In the genomic region with DNA sequence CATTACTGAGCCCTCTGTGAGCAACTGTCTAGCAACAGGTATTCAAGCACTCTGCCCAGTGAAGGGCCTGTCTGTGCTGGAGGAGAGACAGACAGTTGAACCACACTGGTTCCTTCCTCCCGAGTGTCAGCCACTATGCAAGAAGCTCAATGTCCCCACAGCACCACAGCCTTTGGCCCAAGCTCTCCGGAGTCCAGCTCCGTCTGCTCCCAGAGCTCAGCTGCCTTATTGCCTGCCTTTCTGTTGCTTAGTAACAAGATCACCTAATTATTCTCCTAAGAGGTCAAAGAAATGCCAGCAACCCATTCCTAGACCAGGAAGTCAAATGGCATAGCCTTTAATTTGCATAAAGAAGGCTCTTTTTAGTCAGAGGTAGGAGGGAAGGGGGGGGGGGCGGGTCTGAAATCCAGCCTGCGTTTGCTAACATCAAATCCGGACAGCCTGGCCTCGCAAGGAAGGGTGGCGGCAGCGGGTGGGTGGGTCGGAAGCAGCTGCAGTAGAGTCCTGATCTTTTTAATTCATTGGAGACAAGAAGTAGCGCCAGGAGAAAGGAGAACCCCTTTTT, we compare ENCODE assay signal across 8 mouse cellular contexts.
DNase-seq lines count a peak whose midpoint lies in the region; ATAC-seq and TF ChIP-seq lines count a peak whose summit lies in the region.

No protein-coding gene starts in this region.

- peak overlapping the region; percentile 63 for H3K27ac ChIP-seq in hindbrain, embryonic 15.5 days (replicated peaks)
- no peak overlapping the region for H3K27ac ChIP-seq in liver, postnatal 0 days (ENCODE audit: low read depth)

- H3K36me3 ChIP-seq in E14TG2a.4 (ENCODE audit: insufficient read depth, low read length), result no peaks in the 10 kb centered on the region
- no peaks in the 10 kb centered on the region for H3K36me3 ChIP-seq in hindbrain, embryonic 15.5 days
- no peaks in the 10 kb centered on the region for H3K36me3 ChIP-seq in liver, postnatal 0 days (replicated peaks; ENCODE audit: insufficient read depth, low read length)

- no peak overlapping the region for H3K9ac ChIP-seq in hindbrain, embryonic 15.5 days
- no peak overlapping the region for H3K9ac ChIP-seq in liver, postnatal 0 days (replicated peaks)

- ATAC-seq in hindbrain, embryonic 15.5 days (ENCODE audit: low FRiP score, low read depth), result peak; percentile 49; the same call in 1 of the 2 replicates
- ATAC-seq in liver, postnatal 0 days, result no peak

- DNase-seq in brain, adult 2 months (ENCODE audit: low read depth, low spot score), result peak; percentile 31
- no peak for DNase-seq in liver, postnatal 0 days
- no peak for DNase-seq in gastrocnemius, adult 8-10 months (ENCODE audit: low spot score in 2 of 2)
- DNase-seq in left cerebral cortex, adult 9 months (ENCODE audit: low spot score in 2 of 2), result no peak
- DNase-seq in urinary bladder, postnatal 4 days (ENCODE audit: low spot score in 2 of 2), result no peak
- no peak for DNase-seq in layer of hippocampus, adult 11-12 months (ENCODE audit: low spot score)

- TF ChIP-seq EP300 in liver, postnatal 0 days (IDR thresholded peaks at IDR 0.05; ENCODE audit: low read depth), result no peak

- peaks cover 25% of the 10 kb centered on the region for H3K4me1 ChIP-seq in E14TG2a.4 (replicated peaks; ENCODE audit: low read depth, low read length)
- H3K4me1 ChIP-seq in hindbrain, embryonic 15.5 days (replicated peaks), result peaks cover 22% of the 10 kb centered on the region
- no peaks in the 10 kb centered on the region for H3K4me1 ChIP-seq in liver, postnatal 0 days (ENCODE audit: insufficient read depth)

- peak overlapping the region; percentile 29 for H3K4me3 ChIP-seq in E14TG2a.4 (replicated peaks; ENCODE audit: low read length)
- no peak overlapping the region for H3K4me3 ChIP-seq in hindbrain, embryonic 15.5 days
- no peak overlapping the region for H3K4me3 ChIP-seq in liver, postnatal 0 days (ENCODE audit: low read depth, low read length)

- WGBS in hindbrain, embryonic 15.5 days, result 4% methylated on average over 11 of the region's 11 CpGs
- WGBS in liver, postnatal 0 days (ENCODE audit: insufficient replicate concordance), result 10% methylated on average over 11 of the region's 11 CpGs

- no peaks in the 10 kb centered on the region; the same call in 1 of the 2 replicates for H3K27me3 ChIP-seq in E14TG2a.4 (ENCODE audit: insufficient read depth, low read length)
- no peaks in the 10 kb centered on the region for H3K27me3 ChIP-seq in hindbrain, embryonic 15.5 days
- no peaks in the 10 kb centered on the region for H3K27me3 ChIP-seq in liver, postnatal 0 days (ENCODE audit: insufficient read depth, low read length)

- H3K9me3 ChIP-seq in E14TG2a.4 (ENCODE audit: low read length), result no peaks in the 10 kb centered on the region
- no peaks in the 10 kb centered on the region for H3K9me3 ChIP-seq in hindbrain, embryonic 15.5 days
- H3K9me3 ChIP-seq in liver, postnatal 0 days (ENCODE audit: low read length), result no peaks in the 10 kb centered on the region

- H3K4me2 ChIP-seq in hindbrain, embryonic 15.5 days, result peak overlapping the region; percentile 39
- 0 out of 2 replicates have a peak overlapping the region, but pooled peaks have one; percentile 9 for H3K4me2 ChIP-seq in liver, postnatal 0 days (ENCODE audit: low read depth, low read length)

- no peak for TF ChIP-seq CTCF in E14TG2a.4 (conservative IDR thresholded peaks at IDR 0.05; ENCODE audit: low read length)
- no peak for TF ChIP-seq CTCF in liver, postnatal 0 days (IDR thresholded peaks at IDR 0.05; ENCODE audit: low read depth)
